Mouse (Mus musculus) stomach, embryonic 16.5 days (tissue): ENCODE measurements at regions not wholly inside any gene's neighbourhood (a gene's known extent, or its start where the extent isn't known, plus 50 kb on each side); places are given as distances from the start of the nearest gene placed in this dataset.

Source experiments
- ATAC-seq: fragments of 200-750 bp; cut with Nextera tagmentation; 2 replicates; pipeline ENCODE4 v1.8.0; 2017; ENCODE audit warnings: moderate number of reproducible peaks, moderate TSS enrichment; ENCODE audit not compliant: insufficient read depth, low FRiP score
- H3K27ac ChIP-seq: fragments of 300-500 bp; sonication (generic); 2 replicates; pipeline ENCODE4 v1.5.1; 2014; ENCODE audit warnings: low read length
- H3K27me3 ChIP-seq: fragments of 300-500 bp; sonication (generic); 2 replicates; pipeline ENCODE4 v1.6.1; 2014; ENCODE audit warnings: low read length, control low read depth, mixed read lengths; ENCODE audit not compliant: control insufficient read depth, insufficient read depth
- H3K36me3 ChIP-seq: fragments of 300-500 bp; sonication (generic); 2 replicates; pipeline ENCODE4 v1.6.1; 2014; ENCODE audit warnings: low read length; ENCODE audit not compliant: control insufficient read depth, insufficient read depth
- H3K4me1 ChIP-seq: fragments of 300-500 bp; sonication (generic); 2 replicates; pipeline ENCODE4 v1.6.1; 2014; ENCODE audit warnings: low read length, control low read depth, mixed read lengths; ENCODE audit not compliant: control insufficient read depth, insufficient read depth
- H3K4me2 ChIP-seq: fragments of 300-500 bp; sonication (generic); 2 replicates; pipeline ENCODE4 v1.6.1; 2014; ENCODE audit warnings: low read depth, low read length, mixed read lengths
- H3K4me3 ChIP-seq: fragments of 300-500 bp; sonication (generic); replicated peaks from 2 replicates; pipeline ENCODE4 v1.5.1; 2014; ENCODE audit warnings: mild to moderate bottlenecking, low read length
- H3K9ac ChIP-seq: fragments of 300-500 bp; sonication (generic); 2 replicates; pipeline ENCODE4 v1.6.1; 2014; ENCODE audit warnings: low read length
- H3K9me3 ChIP-seq: fragments of 300-500 bp; sonication (generic); replicated peaks from 2 replicates; pipeline ENCODE4 v1.6.1; 2016; ENCODE audit warnings: low read length, control low read depth; ENCODE audit not compliant: control insufficient read depth
- WGBS: fragments of 180-500 bp; shearing (Covaris S2); extraction: QIAGEN DNeasy Blood & Tissue Kit; methylation state at CpG from one replicate; pipeline ENCODE4 v1.1.7; 2014; 5-methylcytosine and 5-hydroxymethylcytosine counted together

DNA sequence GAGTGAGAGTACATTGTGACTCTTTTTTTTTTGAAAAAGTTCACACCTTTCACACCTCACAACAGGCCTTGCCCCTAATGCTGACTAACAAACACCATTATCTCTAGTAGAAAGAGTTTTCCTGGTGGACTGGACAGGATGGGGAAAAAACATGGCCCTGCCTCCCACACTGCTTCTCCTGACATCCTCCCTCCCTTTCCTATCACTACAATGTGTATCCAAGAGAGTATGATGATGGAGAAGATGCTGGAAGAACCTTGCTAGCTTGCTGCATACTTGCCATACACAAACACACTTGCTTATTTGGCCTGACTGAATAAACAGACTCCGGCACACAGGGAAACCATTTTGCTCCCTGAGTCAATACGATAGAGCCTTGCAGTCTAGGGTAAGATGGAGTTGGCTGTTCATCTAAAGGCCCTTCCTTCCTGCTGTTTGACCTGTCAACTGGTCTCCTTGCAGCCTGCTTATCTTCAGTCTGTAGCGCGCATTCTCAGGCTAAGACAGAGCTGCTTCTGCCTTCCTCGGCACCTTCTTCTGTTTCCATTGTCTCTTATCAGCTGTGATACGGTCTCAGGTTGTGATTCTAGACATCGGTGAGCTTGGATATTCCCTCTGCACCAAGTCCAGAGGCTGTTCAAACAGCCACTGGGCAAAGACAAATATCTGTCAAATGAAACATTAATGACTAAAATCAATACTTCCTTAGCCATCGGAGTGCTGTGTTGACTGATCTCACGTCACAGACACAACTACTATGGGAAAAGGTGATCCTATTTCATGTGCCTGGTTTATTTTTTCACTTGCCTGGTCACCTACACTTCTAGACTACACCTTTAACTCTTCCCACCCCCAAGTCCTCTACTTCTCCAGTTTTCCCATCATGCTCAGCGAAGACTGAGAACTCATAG, 181.2 kb downstream of the Npr3 start:
- 58% methylated on average over 10 of the region's 10 CpGs for WGBS
- no peak overlapping the region for H3K4me2 ChIP-seq
- ATAC-seq: no peak
- no peaks in the 10 kb centered on the region for H3K27me3 ChIP-seq
- H3K9me3 ChIP-seq: no peaks in the 10 kb centered on the region
- H3K4me1 ChIP-seq: no peaks in the 10 kb centered on the region
- no peak overlapping the region for H3K9ac ChIP-seq
- no peak overlapping the region for H3K4me3 ChIP-seq
- no peaks in the 10 kb centered on the region for H3K36me3 ChIP-seq
- no peak overlapping the region for H3K27ac ChIP-seq

DNA sequence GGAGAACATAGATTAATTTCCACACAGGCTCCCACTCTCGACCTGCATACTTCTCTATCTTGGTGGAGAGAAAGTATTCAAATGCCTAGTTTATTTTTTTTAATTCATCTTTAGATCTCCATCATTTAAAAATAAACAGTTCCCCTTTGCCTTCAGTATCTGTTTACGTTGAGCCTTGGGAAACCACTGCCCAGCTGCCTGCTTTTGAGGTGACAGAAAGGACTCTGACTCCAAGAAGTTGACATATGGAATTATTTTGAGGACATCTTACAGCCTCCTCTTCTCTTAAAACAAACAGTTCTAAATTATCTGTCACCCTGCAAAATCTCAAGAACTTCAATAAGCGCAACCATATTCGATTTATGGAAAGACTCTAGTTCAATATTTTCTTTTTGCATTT, 186.4 kb downstream of the Npr3 start:
- WGBS: 42% methylated on average over 4 of the region's 4 CpGs
- H3K9ac ChIP-seq: no peak overlapping the region
- H3K4me3 ChIP-seq: no peak overlapping the region
- no peak overlapping the region for H3K27ac ChIP-seq
- H3K4me2 ChIP-seq: no peak overlapping the region
- no peaks in the 10 kb centered on the region for H3K27me3 ChIP-seq
- no peak for ATAC-seq
- H3K9me3 ChIP-seq: no peaks in the 10 kb centered on the region
- no peaks in the 10 kb centered on the region for H3K36me3 ChIP-seq
- no peaks in the 10 kb centered on the region for H3K4me1 ChIP-seq

DNA sequence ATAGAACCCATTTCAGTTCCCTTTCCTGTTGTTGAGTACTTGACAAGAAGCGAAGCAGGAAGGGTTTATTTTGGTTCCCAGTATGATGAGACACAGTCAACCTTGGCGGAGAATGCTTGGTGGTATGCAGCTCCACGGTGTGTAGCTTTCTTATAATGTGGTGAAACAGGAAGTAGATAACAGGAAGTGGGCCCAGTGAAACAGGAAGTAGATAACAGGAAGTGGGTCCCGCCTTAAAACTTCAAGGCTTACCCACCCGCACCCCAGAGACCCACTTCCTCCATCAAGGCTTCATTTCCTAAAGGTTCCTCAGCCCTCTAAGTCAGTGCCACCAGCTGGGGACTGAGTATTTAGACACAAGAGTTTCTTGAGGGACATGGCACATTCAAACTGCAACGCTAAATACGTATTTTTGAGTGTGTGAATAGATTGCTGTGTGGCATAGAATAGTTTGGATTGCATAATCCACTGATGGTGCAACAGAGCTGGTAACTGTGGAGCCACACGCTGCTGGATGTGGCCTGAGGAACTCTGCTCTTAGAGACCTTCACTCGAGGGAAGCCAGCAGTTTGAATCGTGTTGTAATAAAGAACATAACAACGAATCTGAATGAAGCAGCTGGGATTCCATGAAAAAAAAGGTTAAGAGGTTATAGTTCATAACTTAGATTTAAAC, 190.8 kb downstream of the Npr3 start:
- H3K9ac ChIP-seq: no peak overlapping the region
- 86% methylated on average over 11 of the region's 11 CpGs for WGBS
- H3K27ac ChIP-seq: no peak overlapping the region
- no peak for ATAC-seq
- H3K9me3 ChIP-seq: no peaks in the 10 kb centered on the region
- no peak overlapping the region for H3K4me3 ChIP-seq
- no peaks in the 10 kb centered on the region for H3K4me1 ChIP-seq
- H3K27me3 ChIP-seq: no peaks in the 10 kb centered on the region
- no peaks in the 10 kb centered on the region for H3K36me3 ChIP-seq
- no peak overlapping the region for H3K4me2 ChIP-seq

DNA sequence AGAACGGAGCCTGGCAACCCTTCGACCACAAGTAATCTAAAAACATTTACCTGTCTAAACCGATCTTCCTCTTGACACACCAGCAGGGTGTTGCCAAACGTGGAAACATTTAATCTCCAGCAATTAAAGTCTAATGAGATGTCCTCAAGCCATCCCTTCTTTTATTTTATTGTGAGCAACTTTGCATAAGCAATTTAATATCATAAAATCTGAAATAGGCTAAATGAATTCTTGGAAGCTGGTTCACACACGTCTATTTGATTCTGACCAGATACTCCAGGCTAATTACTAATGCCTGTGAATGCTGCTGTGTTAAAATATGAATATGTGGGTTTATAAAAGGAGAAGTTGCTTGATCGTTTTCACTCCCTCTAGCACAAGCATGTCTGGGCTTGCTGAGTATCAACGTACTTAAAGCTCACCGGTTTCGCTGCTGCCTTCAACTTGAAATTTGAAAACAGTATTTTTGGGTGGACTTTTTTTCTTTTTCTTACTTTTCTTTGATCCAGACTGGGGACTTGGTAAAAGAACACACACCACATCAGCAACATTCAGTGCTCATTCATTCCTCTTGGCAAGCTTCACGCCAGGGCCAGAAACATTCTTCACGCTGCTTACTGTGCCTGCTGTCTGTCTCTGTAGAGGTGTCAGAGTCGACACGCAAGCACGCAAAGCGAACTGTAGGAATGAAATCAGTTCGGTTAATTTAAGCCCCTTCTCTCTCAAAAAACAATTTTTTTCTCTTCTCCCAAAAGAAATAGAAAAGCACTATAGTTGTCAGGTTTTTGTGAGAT, 194.4 kb downstream of the Npr3 start:
- Histone ChIP-seq H3K27ac (peak overlapping the region; percentile 62; the same call in 1 of the 2 replicates), H3K27me3 (no peaks in the 10 kb centered on the region), H3K4me3 (no peak overlapping the region), H3K9ac (no peak overlapping the region), H3K4me2 (0 out of 2 replicates have a peak overlapping the region, but pooled peaks have one; percentile 9), H3K36me3 (no peaks in the 10 kb centered on the region), H3K9me3 (no peaks in the 10 kb centered on the region), H3K4me1 (no peaks in the 10 kb centered on the region)
- WGBS: 52% methylated on average over 16 of the region's 16 CpGs
- no peak for ATAC-seq

DNA sequence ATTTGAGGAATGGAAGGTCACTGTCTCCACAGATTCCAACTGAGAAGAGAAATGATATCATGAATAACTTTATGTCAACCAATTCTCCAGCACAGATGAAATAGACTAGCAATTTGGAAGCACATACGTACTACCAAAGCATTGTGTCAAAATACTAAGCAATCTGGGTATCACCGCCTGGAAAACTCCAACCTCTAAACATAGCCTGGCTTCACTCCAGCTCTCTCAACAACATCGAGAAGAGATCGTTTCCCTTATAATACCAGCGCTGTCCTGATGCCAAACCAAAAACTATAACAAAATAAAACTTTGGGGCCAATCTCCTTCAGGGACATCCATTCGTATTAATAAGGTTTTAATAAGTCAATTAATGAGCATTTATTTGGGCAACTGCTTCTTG, 205.8 kb downstream of the Npr3 start:
- Histone ChIP-seq H3K9me3 (no peaks in the 10 kb centered on the region), H3K27ac (no peak overlapping the region), H3K27me3 (no peaks in the 10 kb centered on the region), H3K4me3 (no peak overlapping the region), H3K9ac (no peak overlapping the region), H3K36me3 (no peaks in the 10 kb centered on the region), H3K4me1 (no peaks in the 10 kb centered on the region), H3K4me2 (no peak overlapping the region)
- 70% methylated on average over 6 of the region's 6 CpGs for WGBS
- no peak for ATAC-seq

DNA sequence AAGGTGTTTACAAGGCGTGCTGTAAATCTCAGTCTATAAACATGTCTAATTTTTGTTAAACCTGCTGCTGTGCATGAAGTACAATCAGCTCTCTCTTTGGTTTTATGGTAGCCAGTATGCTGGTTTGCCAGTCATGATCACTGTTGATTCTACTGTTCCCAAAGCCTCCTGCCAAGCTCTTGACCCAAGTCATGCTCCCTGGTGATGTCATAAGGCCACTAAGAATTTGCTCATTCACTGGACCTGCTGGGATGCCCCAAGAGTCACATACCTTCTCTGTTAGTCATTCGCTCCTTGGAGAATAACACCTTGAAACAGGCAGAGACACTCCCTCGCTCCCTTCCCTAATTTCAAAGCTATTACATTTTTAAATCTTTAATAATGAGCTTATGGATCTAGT, 207.2 kb downstream of the Npr3 start:
- Histone ChIP-seq H3K4me2 (no peak overlapping the region), H3K9ac (no peak overlapping the region), H3K4me1 (no peaks in the 10 kb centered on the region), H3K9me3 (no peaks in the 10 kb centered on the region), H3K4me3 (no peak overlapping the region), H3K36me3 (no peaks in the 10 kb centered on the region), H3K27me3 (no peaks in the 10 kb centered on the region), H3K27ac (no peak overlapping the region)
- no peak for ATAC-seq
- 90% methylated on average over 3 of the region's 3 CpGs for WGBS

DNA sequence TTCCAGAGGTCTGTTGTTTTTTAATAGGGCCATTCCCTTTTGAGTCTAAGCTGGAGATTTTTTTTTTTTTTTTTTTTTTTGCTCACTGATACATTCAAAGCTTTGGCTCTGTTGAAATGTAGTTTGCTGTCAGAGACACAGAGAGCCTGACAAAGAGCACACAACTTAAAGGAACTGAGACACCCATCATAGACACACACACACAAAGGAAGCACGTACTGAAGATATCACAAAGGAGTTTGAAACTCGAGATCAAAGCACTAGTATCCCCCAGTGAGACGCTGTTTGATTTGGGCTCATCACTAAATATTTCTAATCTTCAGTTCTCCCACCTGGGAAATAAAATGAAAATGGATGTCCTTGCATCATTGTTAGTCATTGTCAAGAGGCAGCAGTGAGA, 210.0 kb downstream of the Npr3 start:
- H3K27ac ChIP-seq: no peak overlapping the region
- no peak for ATAC-seq
- no peaks in the 10 kb centered on the region for H3K27me3 ChIP-seq
- no peaks in the 10 kb centered on the region for H3K4me1 ChIP-seq
- no peaks in the 10 kb centered on the region for H3K9me3 ChIP-seq
- no peaks in the 10 kb centered on the region for H3K36me3 ChIP-seq
- no peak overlapping the region for H3K4me2 ChIP-seq
- H3K9ac ChIP-seq: no peak overlapping the region
- H3K4me3 ChIP-seq: no peak overlapping the region
- 58% methylated on average over 3 of the region's 3 CpGs for WGBS

DNA sequence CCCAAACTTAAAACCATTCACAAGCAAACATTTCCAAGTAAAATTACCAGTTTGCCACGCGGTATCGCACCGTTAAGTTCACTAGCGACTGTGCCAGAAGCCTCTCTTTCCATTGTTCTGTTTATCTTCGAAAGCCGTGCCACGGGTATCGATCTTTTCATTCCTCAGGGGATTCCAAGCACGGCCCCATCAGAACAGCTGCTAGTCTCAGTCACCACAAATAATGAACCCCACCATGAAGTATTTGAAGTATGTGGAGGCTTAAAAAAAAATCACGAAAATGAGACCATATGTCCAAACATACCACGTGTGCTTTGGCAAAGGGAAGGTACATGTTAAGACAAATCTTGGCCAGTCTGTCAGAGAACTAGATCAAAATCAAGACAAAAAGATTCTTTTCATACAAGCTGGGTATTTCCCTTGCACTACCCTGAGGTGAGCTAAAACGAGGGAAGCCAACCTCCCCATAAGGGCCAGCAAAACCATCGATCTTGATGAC, 213.3 kb downstream of the Npr3 start:
- Histone ChIP-seq H3K27ac (no peak overlapping the region), H3K36me3 (no peaks in the 10 kb centered on the region)
- WGBS: 58% methylated on average over 14 of the region's 14 CpGs

More for the DNA sequence above, 213.3 kb downstream of the Npr3 start:
- Histone ChIP-seq H3K27me3 (no peaks in the 10 kb centered on the region), H3K9ac (no peak overlapping the region), H3K9me3 (no peaks in the 10 kb centered on the region), H3K4me2 (no peak overlapping the region), H3K4me3 (no peak overlapping the region), H3K4me1 (no peaks in the 10 kb centered on the region)
- no peak for ATAC-seq
